Mouse (Mus musculus) bone marrow macrophage, adult 2 months (primary cell): ENCODE data around the gene Impg1.

ENCODE experiments used
- CTCF ChIP-seq: IDR thresholded peaks from 2 replicates; pipeline ENCODE4 v1.5.1; 2012; ENCODE audit warnings: low read depth, mild to moderate bottlenecking, low read length, moderate library complexity
- POLR2A ChIP-seq: IDR thresholded peaks from 2 replicates; pipeline ENCODE4 v1.6.1; 2012; ENCODE audit warnings: mild to moderate bottlenecking, low read depth, low read length, borderline replicate concordance

GRCm38 (mm10) chr9:80374100-80374499 is 91.2 kb downstream of the Impg1 start:
- TF ChIP-seq CTCF (no peak), POLR2A (no peak)
